Comparison of ENCODE assay signal across 23 mouse cellular contexts in genomic region chr14:24228549-24228948, GRCm38 (mm10). TPM values are rescaled to one million over a fixed set of nuclear protein-coding genes. Genes with fewer than 3 reads are reported as not detected.
DNase-seq lines count a peak whose midpoint lies in the region; ATAC-seq and TF ChIP-seq lines count a peak whose summit lies in the region.
"Had no signal": no experiment of that assay in that cellular context is flagged by ENCODE, and none has a peak within 500 bp of the region (broad histone marks: within the 10 kb centered on the region; RNA-seq: fewer than 3 reads in every experiment).

No protein-coding gene starts in this region.

- peaks cover 59% of the 10 kb centered on the region for H3K4me1 ChIP-seq in liver, embryonic 12.5 days
- H3K4me1 ChIP-seq in ES-E14 (ENCODE audit: control insufficient read depth in 2 of 2, insufficient read depth in 2 of 2, low read length in 2 of 2, poor library complexity in 1 of 2) = peaks cover 16 to 24% of the 10 kb centered on the region in 2 experiments
- peaks cover 14% of the 10 kb centered on the region for H3K4me1 ChIP-seq in intestine, embryonic 16.5 days (ENCODE audit: control insufficient read depth, insufficient read depth, low read length)
- peaks cover 15% of the 10 kb centered on the region for H3K4me1 ChIP-seq in kidney, embryonic 15.5 days
- H3K4me1 ChIP-seq: forebrain, embryonic 15.5 days had no signal

- H3K27me3 ChIP-seq in liver, embryonic 12.5 days (replicated peaks) = no peaks in the 10 kb centered on the region; the same call in 1 of the 2 replicates
- H3K27me3 ChIP-seq in intestine, embryonic 16.5 days (replicated peaks; ENCODE audit: control insufficient read depth, insufficient read depth, low read length) = no peaks in the 10 kb centered on the region
- no peaks in the 10 kb centered on the region for H3K27me3 ChIP-seq in kidney, embryonic 15.5 days
- H3K27me3 ChIP-seq: embryonic facial prominence, embryonic 15.5 days; forebrain, embryonic 15.5 days; heart, embryonic 15.5 days had no signal

- peak overlapping the region; percentile 8; the same call in 1 of the 2 replicates for H3K4me2 ChIP-seq in liver, embryonic 12.5 days
- no peak overlapping the region for H3K4me2 ChIP-seq in intestine, embryonic 16.5 days (ENCODE audit: low read depth, low read length)
- H3K4me2 ChIP-seq in kidney, embryonic 15.5 days = no peak overlapping the region
- H3K4me2 ChIP-seq: embryonic facial prominence, embryonic 15.5 days; forebrain, embryonic 15.5 days; heart, embryonic 15.5 days; hindbrain, embryonic 14.5 days had no signal

- 26% methylated on average over 6 of the region's 6 CpGs for WGBS in liver, embryonic 12.5 days (ENCODE audit: insufficient replicate concordance)
- WGBS in intestine, embryonic 16.5 days = 60% methylated on average over 6 of the region's 6 CpGs
- WGBS in kidney, embryonic 15.5 days = 76% methylated on average over 6 of the region's 6 CpGs

- ATAC-seq in liver, embryonic 12.5 days = no peak
- peak; percentile 49; the same call in 1 of the 2 replicates for ATAC-seq in intestine, embryonic 16.5 days
- ATAC-seq in kidney, embryonic 15.5 days (replicated peaks; ENCODE audit: low FRiP score) = no peak
- ATAC-seq: forebrain, embryonic 15.5 days had no signal

- H3K4me3 ChIP-seq in liver, embryonic 12.5 days = no peak overlapping the region
- H3K4me3 ChIP-seq in ES-E14 (ENCODE audit: insufficient read depth in 1 of 2, low read depth in 1 of 2, low read length in 2 of 2, poor library complexity in 1 of 2, severe bottlenecking in 1 of 2) = no peak overlapping the region
- no peak overlapping the region for H3K4me3 ChIP-seq in intestine, embryonic 16.5 days (ENCODE audit: low read length)
- no peak overlapping the region for H3K4me3 ChIP-seq in kidney, embryonic 15.5 days (replicated peaks)
- H3K4me3 ChIP-seq: embryonic facial prominence, embryonic 15.5 days; erythroblast, embryonic 14.5 days; forebrain, embryonic 10.5 days; forebrain, embryonic 15.5 days; heart, embryonic 10.5 days; heart, embryonic 15.5 days; hindbrain, embryonic 10.5 days had no signal

- DNase-seq in liver (no peak), ES-E14 (ENCODE audit: low read depth, low spot score) (no peak)
- no peak for DNase-seq in right cerebral cortex, postnatal 36 days (ENCODE audit: low spot score in 2 of 2)
- DNase-seq: adrenal gland, postnatal 10 days; cerebellum, adult 11 months; cerebellum, adult 8-10 months; cerebellum, postnatal 14 days; embryo, embryonic 11 days; gastrocnemius, postnatal 10 days; heart, adult 18-20 months; heart, postnatal 14 days had no signal

- peak overlapping the region; percentile 14; the same call in 1 of the 2 replicates for H3K9ac ChIP-seq in liver, embryonic 12.5 days
- H3K9ac ChIP-seq in ES-E14 (ENCODE audit: insufficient read depth, low read depth, low read length, poor library complexity, severe bottlenecking) = no peak overlapping the region
- H3K9ac ChIP-seq in intestine, embryonic 16.5 days (ENCODE audit: low read depth, low read length) = no peak overlapping the region
- H3K9ac ChIP-seq in kidney, embryonic 15.5 days = no peak overlapping the region
- H3K9ac ChIP-seq: embryonic facial prominence, embryonic 15.5 days; forebrain, embryonic 15.5 days; heart, embryonic 15.5 days; hindbrain, embryonic 14.5 days had no signal

- no peaks in the 10 kb centered on the region for H3K36me3 ChIP-seq in liver, embryonic 12.5 days
- H3K36me3 ChIP-seq in ES-E14 (ENCODE audit: control insufficient read depth, insufficient read depth, low read length, poor library complexity, severe bottlenecking) = no peaks in the 10 kb centered on the region
- H3K36me3 ChIP-seq in intestine, embryonic 16.5 days (ENCODE audit: control insufficient read depth, insufficient read depth, low read length) = no peaks in the 10 kb centered on the region
- H3K36me3 ChIP-seq in kidney, embryonic 15.5 days = 0 out of 2 replicates have a peak, but pooled peaks cover 5% of the 10 kb centered on the region
- H3K36me3 ChIP-seq: embryonic facial prominence, embryonic 15.5 days; forebrain, embryonic 15.5 days; heart, embryonic 10.5 days; heart, embryonic 15.5 days had no signal

- no peaks in the 10 kb centered on the region for H3K9me3 ChIP-seq in liver, embryonic 12.5 days (replicated peaks)
- H3K9me3 ChIP-seq in ES-E14 (ENCODE audit: control insufficient read depth, insufficient read depth, low read depth, low read length) = no peaks in the 10 kb centered on the region
- H3K9me3 ChIP-seq in intestine, embryonic 16.5 days (ENCODE audit: control insufficient read depth, low read length) = no peaks in the 10 kb centered on the region
- no peaks in the 10 kb centered on the region for H3K9me3 ChIP-seq in kidney, embryonic 15.5 days (replicated peaks)
- H3K9me3 ChIP-seq: embryonic facial prominence, embryonic 15.5 days; forebrain, embryonic 10.5 days; forebrain, embryonic 15.5 days; heart, embryonic 10.5 days; heart, embryonic 15.5 days; hindbrain, embryonic 10.5 days had no signal

- H3K27ac ChIP-seq in liver, embryonic 12.5 days = 0 out of 2 replicates have a peak overlapping the region, but pooled peaks have one; percentile 3
- H3K27ac ChIP-seq in ES-E14 (ENCODE audit: insufficient read depth, low read depth, low read length, poor library complexity, severe bottlenecking) = peak overlapping the region; percentile 31; the same call in 1 of the 2 replicates
- H3K27ac ChIP-seq in intestine, embryonic 16.5 days (ENCODE audit: low read length) = no peak overlapping the region
- H3K27ac ChIP-seq in kidney, embryonic 15.5 days = no peak overlapping the region
- H3K27ac ChIP-seq: embryonic facial prominence, embryonic 15.5 days; forebrain, embryonic 10.5 days; forebrain, embryonic 15.5 days; heart, embryonic 10.5 days; heart, embryonic 15.5 days; hindbrain, embryonic 10.5 days; hindbrain, embryonic 14.5 days had no signal

- in situ Hi-C loops in ES-E14 (cut with MboI; ENCODE audit: low sequenced_read_pairs in 2 of 2, unreplicated experiment in 2 of 2) = no loop called here

TF ChIP-seq in ES-E14, 5 proteins besides CTCF, POLR2A, EP300 and RAD21:
- TF ChIP-seq MAFK (IDR thresholded peaks at IDR 0.05; ENCODE audit: insufficient read depth, low read depth, low read length) (no peak), ZNF384 (IDR thresholded peaks at IDR 0.05; ENCODE audit: low read depth, low read length) (no peak), ZC3H11A (IDR thresholded peaks at IDR 0.05; ENCODE audit: borderline replicate concordance, low read depth, low read length) (no peak), CHD2 (IDR thresholded peaks at IDR 0.05; ENCODE audit: low read depth, low read length) (no peak), HCFC1 (IDR thresholded peaks at IDR 0.05; ENCODE audit: borderline replicate concordance, insufficient read depth, low read length) (no peak)

RNA-seq across cellular contexts. Expression of gene Dlg5, which starts 17.2 kb away (rescaled TPM):
- 2.2 and 3.2 TPM in 2 replicates for polyA plus RNA-seq in liver, embryonic 12.5 days (2016; fragmentation: Nextera tagmentation; extraction: Ambion mirVana)
- 17.5 and 19.3 TPM in 2 replicates for total RNA-seq in ES-E14 (2012; rRNA removed)
- 7.4 and 7.8 TPM in 2 replicates for polyA plus RNA-seq in intestine, embryonic 16.5 days (2015; fragmentation: Nextera tagmentation; extraction: Ambion mirVana)
- polyA plus RNA-seq in kidney, embryonic 15.5 days (2015; fragmentation: Nextera tagmentation; extraction: Ambion mirVana) = 14.5 and 18.6 TPM in 2 replicates
- total RNA-seq: common myeloid progenitor, adult 5-6 weeks had no signal

Comparison
In these comparisons a context has a peak if more than half of its experiments do, and no peak if none do; other contexts are left out.
1. H3K27ac ChIP-seq: peak in liver, embryonic 12.5 days (single experiment) and ES-E14 (single experiment); none in intestine, embryonic 16.5 days (single experiment) and kidney, embryonic 15.5 days (single experiment).